Mouse (Mus musculus): Measurements from ENCODE around the gene Ccdc175. TPM values are rescaled to one million over a fixed set of nuclear protein-coding genes. Genes with fewer than 3 reads are reported as not detected.

Gene Ccdc175
- polyA plus RNA-seq, 1 experiment from 2014 or later, result not detected

GRCm38 (mm10) chr12:72085329-72086165 is 99.3 kb downstream of the Ccdc175 start, which contains the start of the genes L3hypdh and Jkamp:
L3hypdh (minus strand) TSS chr12:72085439.
Jkamp (plus strand) TSS chr12:72085589.
- H3K9me3 ChIP-seq, result no peaks in the 10 kb centered on the region
- peak within 1 kb of the TSS; percentile 73 for H3K4me3 ChIP-seq
- H3K27me3 ChIP-seq (ENCODE audit: insufficient read depth, poor library complexity, severe bottlenecking), result no peaks in the 10 kb centered on the region
- H3K36me3 ChIP-seq, result peaks cover 10% of the 10 kb centered on the region
- H3K27ac ChIP-seq, result peak within 1 kb of the TSS; percentile 97
- peaks cover 37% of the 10 kb centered on the region for H3K4me1 ChIP-seq (replicated peaks)
- DNase-seq (ENCODE audit: low spot score), result peak; percentile 100
- WGBS, result 1% methylated on average over 60 of the region's 60 CpGs

- no peaks in the 10 kb centered on the region for H3K9me3 ChIP-seq
- under 1% methylated on average over 31 of the region's 31 CpGs for WGBS
- H3K27ac ChIP-seq, result peak overlapping the region; percentile 97
These were observed 99.9 kb downstream of the Ccdc175 start for GRCm38 (mm10) chr12:72085024-72085328.

GRCm38 (mm10) chr12:72084261-72085023 is 100.4 kb downstream of the Ccdc175 start:
- H3K4me3 ChIP-seq, result peak overlapping the region; percentile 73
- peak overlapping the region; percentile 97 for H3K27ac ChIP-seq
- 3% methylated on average over 46 of the region's 46 CpGs for WGBS
- H3K9me3 ChIP-seq, result no peaks in the 10 kb centered on the region
- DNase-seq (ENCODE audit: low spot score), result no peak
- H3K4me1 ChIP-seq (replicated peaks), result peaks cover 37% of the 10 kb centered on the region
- H3K36me3 ChIP-seq, result no peaks in the 10 kb centered on the region
- no peaks in the 10 kb centered on the region for H3K27me3 ChIP-seq (ENCODE audit: insufficient read depth, poor library complexity, severe bottlenecking)

More at GRCm38 (mm10) chr12:72085024-72085328, 99.9 kb downstream of the Ccdc175 start:
- Histone ChIP-seq H3K4me1 (replicated peaks) (peaks cover 37% of the 10 kb centered on the region), H3K27me3 (ENCODE audit: insufficient read depth, poor library complexity, severe bottlenecking) (no peaks in the 10 kb centered on the region), H3K4me3 (peak overlapping the region; percentile 73), H3K36me3 (peaks cover 5% of the 10 kb centered on the region)
- DNase-seq (ENCODE audit: low spot score), result no peak

- H3K4me3 ChIP-seq, result no peak overlapping the region
- DNase-seq (ENCODE audit: low spot score), result no peak
- no peak overlapping the region for H3K27ac ChIP-seq
- no peaks in the 10 kb centered on the region for H3K36me3 ChIP-seq
- H3K27me3 ChIP-seq (ENCODE audit: insufficient read depth, poor library complexity, severe bottlenecking), result no peaks in the 10 kb centered on the region
- H3K9me3 ChIP-seq, result no peaks in the 10 kb centered on the region
- peaks cover 37% of the 10 kb centered on the region for H3K4me1 ChIP-seq (replicated peaks)
- 85% methylated on average over 9 of the region's 9 CpGs for WGBS
These were observed 101.6 kb downstream of the Ccdc175 start for GRCm38 (mm10) chr12:72083265-72083664.

- Histone ChIP-seq H3K4me3 (peak overlapping the region; percentile 36), H3K9me3 (no peaks in the 10 kb centered on the region), H3K27me3 (ENCODE audit: insufficient read depth, poor library complexity, severe bottlenecking) (no peaks in the 10 kb centered on the region), H3K4me1 (replicated peaks) (peaks cover 28% of the 10 kb centered on the region), H3K27ac (0 out of 2 replicates have a peak overlapping the region, but pooled peaks have one; percentile 40), H3K36me3 (no peaks in the 10 kb centered on the region)
- no peak for DNase-seq (ENCODE audit: low spot score)
- 33% methylated on average over 18 of the region's 18 CpGs for WGBS
These were observed 102.5 kb downstream of the Ccdc175 start for GRCm38 (mm10) chr12:72082370-72082769.

- Histone ChIP-seq H3K27ac (no peak overlapping the region), H3K4me3 (peak overlapping the region; percentile 36; the same call in 1 of the 2 replicates), H3K27me3 (ENCODE audit: insufficient read depth, poor library complexity, severe bottlenecking) (no peaks in the 10 kb centered on the region), H3K36me3 (peaks cover 2% of the 10 kb centered on the region; the same call in 1 of the 2 replicates), H3K9me3 (no peaks in the 10 kb centered on the region), H3K4me1 (replicated peaks) (peaks cover 24% of the 10 kb centered on the region)
- no peak for DNase-seq (ENCODE audit: low spot score)
- 78% methylated on average over 3 of the region's 3 CpGs for WGBS
These were observed 102.9 kb downstream of the Ccdc175 start for GRCm38 (mm10) chr12:72081961-72082360.

GRCm38 (mm10) chr12:72078248-72078647 is 106.6 kb downstream of the Ccdc175 start:
- no peak for DNase-seq (ENCODE audit: low spot score)
- H3K27ac ChIP-seq, result no peak overlapping the region
- WGBS, result 91% methylated on average over 3 of the region's 3 CpGs
- H3K36me3 ChIP-seq, result peaks cover 22% of the 10 kb centered on the region
- H3K9me3 ChIP-seq, result 0 out of 2 replicates have a peak, but pooled peaks cover 4% of the 10 kb centered on the region
- no peaks in the 10 kb centered on the region for H3K27me3 ChIP-seq (ENCODE audit: insufficient read depth, poor library complexity, severe bottlenecking)
- no peak overlapping the region for H3K4me3 ChIP-seq
- peaks cover 8% of the 10 kb centered on the region for H3K4me1 ChIP-seq (replicated peaks)

GRCm38 (mm10) chr12:72070327-72071269 is 114.2 kb downstream of the Ccdc175 start, which contains the start of gene Gpr135:
Gpr135 (minus strand) TSS chr12:72071125.
- DNase-seq (ENCODE audit: low spot score), result peak; percentile 91
- peak within 1 kb of the TSS; percentile 85 for H3K27ac ChIP-seq
- WGBS, result under 1% methylated on average over 94 of the region's 94 CpGs
- H3K4me3 ChIP-seq, result peak within 1 kb of the TSS; percentile 71
- H3K4me1 ChIP-seq (replicated peaks), result peaks cover 19% of the 10 kb centered on the region
- peaks cover 16% of the 10 kb centered on the region for H3K36me3 ChIP-seq
- H3K9me3 ChIP-seq, result 0 out of 2 replicates have a peak, but pooled peaks cover 4% of the 10 kb centered on the region
- H3K27me3 ChIP-seq (ENCODE audit: insufficient read depth, poor library complexity, severe bottlenecking), result peaks cover 48% of the 10 kb centered on the region

- Histone ChIP-seq H3K9me3 (0 out of 2 replicates have a peak, but pooled peaks cover 4% of the 10 kb centered on the region), H3K4me3 (peak overlapping the region; percentile 71), H3K27me3 (ENCODE audit: insufficient read depth, poor library complexity, severe bottlenecking) (peaks cover 48% of the 10 kb centered on the region), H3K36me3 (peaks cover 10% of the 10 kb centered on the region), H3K4me1 (replicated peaks) (peaks cover 19% of the 10 kb centered on the region), H3K27ac (peak overlapping the region; percentile 85)
- no peak for DNase-seq (ENCODE audit: low spot score)
- WGBS, result 4% methylated on average over 40 of the region's 40 CpGs
These were observed 115.1 kb downstream of the Ccdc175 start for GRCm38 (mm10) chr12:72069626-72070326.

- Histone ChIP-seq H3K9me3 (no peaks in the 10 kb centered on the region), H3K4me3 (no peak overlapping the region), H3K4me1 (replicated peaks) (no peaks in the 10 kb centered on the region), H3K27ac (no peak overlapping the region), H3K27me3 (ENCODE audit: insufficient read depth, poor library complexity, severe bottlenecking) (no peaks in the 10 kb centered on the region), H3K36me3 (no peaks in the 10 kb centered on the region)
- no peak for DNase-seq (ENCODE audit: low spot score)
- 83% methylated on average over 1 of the region's 1 CpGs for WGBS
These were observed 127.0 kb downstream of the Ccdc175 start for GRCm38 (mm10) chr12:72057780-72058179.

- WGBS, result 39% methylated on average over 6 of the region's 6 CpGs
These were observed 131.0 kb downstream of the Ccdc175 start for GRCm38 (mm10) chr12:72053851-72054250.

More at GRCm38 (mm10) chr12:72053851-72054250, 131.0 kb downstream of the Ccdc175 start:
- no peaks in the 10 kb centered on the region for H3K36me3 ChIP-seq
- H3K4me3 ChIP-seq, result no peak overlapping the region
- H3K4me1 ChIP-seq (replicated peaks), result no peaks in the 10 kb centered on the region
- no peak overlapping the region for H3K27ac ChIP-seq
- 0 out of 2 replicates have a peak, but pooled peaks cover 11% of the 10 kb centered on the region for H3K9me3 ChIP-seq
- DNase-seq (ENCODE audit: low spot score), result no peak
- no peaks in the 10 kb centered on the region for H3K27me3 ChIP-seq (ENCODE audit: insufficient read depth, poor library complexity, severe bottlenecking)

Data from hindbrain, embryonic 10.5 days (tissue).